Mouse (Mus musculus) embryonic fibroblast, embryonic 13.5 days (primary cell): ENCODE data around the gene Tff1.

Experiments
- CTCF ChIP-seq: IDR thresholded peaks from 2 replicates; pipeline ENCODE4 v1.5.1; 2011; ENCODE audit warnings: mild to moderate bottlenecking, control low read depth, low read length, moderate library complexity, borderline replicate concordance; ENCODE audit not compliant: insufficient read depth
- POLR2A ChIP-seq: IDR thresholded peaks from 2 replicates; pipeline ENCODE4 v1.6.1; 2011; ENCODE audit warnings: low read depth, mild to moderate bottlenecking, control low read depth, low read length, moderate library complexity

DNA sequence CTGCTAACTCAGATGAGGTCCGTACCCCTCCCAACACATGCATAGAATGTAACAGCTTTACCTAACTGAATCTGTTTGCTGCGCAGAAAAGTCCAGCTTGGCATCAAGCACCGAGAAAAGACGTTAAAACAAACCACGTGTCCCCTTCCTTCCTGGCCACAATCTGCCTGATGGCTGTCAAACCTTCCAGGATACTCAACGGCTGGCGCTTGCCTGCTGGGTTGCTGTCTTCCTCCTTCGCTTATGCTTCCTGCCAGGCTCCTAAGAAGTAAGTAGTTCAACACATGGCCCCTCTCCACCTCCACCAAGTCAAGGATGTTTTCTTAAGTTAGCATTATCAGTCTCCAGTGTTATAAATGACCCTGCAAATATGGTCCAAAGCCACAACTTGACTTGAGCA is 11.3 kb downstream of the Tff1 start:
- TF ChIP-seq CTCF (no peak), POLR2A (no peak)
